Mouse (Mus musculus): ENCODE data around the gene Ppt1. TPM values are rescaled to one million over a fixed set of nuclear protein-coding genes. Genes with fewer than 3 reads are reported as not detected.
"Not testable (repeated sequence)": the region's sequence is repeated elsewhere in the genome, so short reads cannot be mapped to it uniquely, and the experiment has no call there.

Gene Ppt1
- 74.4 and 77.6 TPM in 2 replicates for polyA plus RNA-seq (2015; fragmentation: Nextera tagmentation; extraction: Ambion mirVana)

DNA sequence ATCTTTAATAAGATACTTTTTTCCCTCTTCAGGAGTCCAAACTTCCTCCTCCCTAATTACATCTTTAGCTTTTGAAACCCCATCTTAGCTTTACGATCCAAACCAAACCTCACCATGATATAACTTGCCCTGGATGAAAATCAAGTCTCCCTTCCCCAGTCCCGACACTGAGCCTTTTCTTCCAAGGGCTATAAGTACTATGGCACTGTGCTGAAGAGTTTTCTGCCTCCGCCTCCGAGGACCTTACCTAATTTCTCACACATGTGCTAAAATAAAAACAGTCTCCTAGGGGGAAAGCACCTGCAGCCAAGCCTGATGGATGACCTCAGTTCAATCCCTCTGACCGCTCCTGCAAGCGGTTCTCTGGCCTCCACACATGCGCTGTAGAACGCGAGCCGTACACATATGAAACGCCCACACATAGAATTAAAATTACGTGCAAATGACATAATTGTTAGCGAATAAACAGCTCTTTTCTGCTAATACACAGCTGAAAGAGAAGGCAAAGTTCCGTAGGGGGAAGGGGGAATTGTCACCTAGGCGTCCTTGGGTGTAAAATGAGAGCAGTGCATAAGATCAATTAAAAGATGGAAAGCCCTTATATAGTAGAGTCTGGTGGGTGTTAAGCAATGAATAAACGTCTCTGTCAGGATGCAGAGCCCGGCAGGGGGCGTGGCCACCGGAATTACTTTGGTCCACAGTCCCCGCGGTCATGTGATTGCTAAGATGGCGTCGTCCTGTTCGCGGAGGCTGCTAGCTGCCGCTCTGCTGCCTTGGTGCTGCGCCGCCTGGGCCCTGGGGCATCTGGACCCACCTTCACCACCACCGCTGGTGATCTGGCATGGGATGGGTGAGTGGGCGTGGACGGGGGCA lies at the start of gene Ppt1:
TSS of gene Ppt1 (plus strand) at position 713 of the 873 bp plus-strand sequence.
- peak within 1 kb of the TSS; percentile 82 for H3K4me3 ChIP-seq (replicated peaks; ENCODE audit: low read depth, low read length)
- no peaks in the 10 kb centered on the region for H3K27me3 ChIP-seq (ENCODE audit: insufficient read depth, low read length)
- peak within 1 kb of the TSS; percentile 89 for H3K4me2 ChIP-seq (ENCODE audit: low read length)
- peak; percentile 50 for TF ChIP-seq CTCF (IDR thresholded peaks at IDR 0.05; ENCODE audit: low read depth)
- H3K9ac ChIP-seq (ENCODE audit: low read depth, low read length), result peak within 1 kb of the TSS; percentile 81
- ATAC-seq (replicated peaks; ENCODE audit: low FRiP score, low read depth), result peak; percentile 91
- WGBS, result 3% methylated on average over 31 of the region's 31 CpGs
- H3K9me3 ChIP-seq (replicated peaks; ENCODE audit: low read length), result no peaks in the 10 kb centered on the region
- peaks cover 10% of the 10 kb centered on the region; the same call in 1 of the 2 replicates for H3K4me1 ChIP-seq (replicated peaks; ENCODE audit: insufficient read depth, low read length)
- peak within 1 kb of the TSS; percentile 65 for H3K27ac ChIP-seq
- 0 out of 2 replicates have a peak, but pooled peaks cover 2% of the 10 kb centered on the region for H3K36me3 ChIP-seq (ENCODE audit: insufficient read depth, low read length)
- DNase-seq (ENCODE audit: low spot score), result peak; percentile 95

- Histone ChIP-seq H3K27ac (no peak overlapping the region), H3K9ac (ENCODE audit: low read depth, low read length) (no peak overlapping the region), H3K4me2 (ENCODE audit: low read length) (no peak overlapping the region), H3K9me3 (replicated peaks; ENCODE audit: low read length) (no peaks in the 10 kb centered on the region), H3K36me3 (ENCODE audit: insufficient read depth, low read length) (no peaks in the 10 kb centered on the region), H3K4me1 (replicated peaks; ENCODE audit: insufficient read depth, low read length) (no peaks in the 10 kb centered on the region), H3K27me3 (ENCODE audit: insufficient read depth, low read length) (no peaks in the 10 kb centered on the region), H3K4me3 (replicated peaks; ENCODE audit: low read depth, low read length) (no peak overlapping the region)
- DNase-seq (ENCODE audit: low spot score), result no peak
- WGBS, result 67% methylated on average over 4 of the region's 4 CpGs
- ATAC-seq (replicated peaks; ENCODE audit: low FRiP score, low read depth), result no peak
- TF ChIP-seq CTCF (IDR thresholded peaks at IDR 0.05; ENCODE audit: low read depth), result no peak
Measured at GRCm38 (mm10) chr4:122789335-122790089, 46.5 kb upstream of the Ppt1 start.

- ATAC-seq (replicated peaks; ENCODE audit: low FRiP score, low read depth), result peak; percentile 71; the same call in 1 of the 2 replicates
- no peaks in the 10 kb centered on the region for H3K4me1 ChIP-seq (replicated peaks; ENCODE audit: insufficient read depth, low read length)
- DNase-seq (ENCODE audit: low spot score), result peak; percentile 81
- peak; percentile 82 for TF ChIP-seq CTCF (IDR thresholded peaks at IDR 0.05; ENCODE audit: low read depth)
- no peaks in the 10 kb centered on the region for H3K27me3 ChIP-seq (ENCODE audit: insufficient read depth, low read length)
- H3K27ac ChIP-seq, result no peak overlapping the region
- H3K4me2 ChIP-seq (ENCODE audit: low read length), result no peak overlapping the region
- 20% methylated on average over 4 of the region's 4 CpGs for WGBS
- H3K9ac ChIP-seq (ENCODE audit: low read depth, low read length), result no peak overlapping the region
- no peaks in the 10 kb centered on the region for H3K36me3 ChIP-seq (ENCODE audit: insufficient read depth, low read length)
- no peaks in the 10 kb centered on the region for H3K9me3 ChIP-seq (replicated peaks; ENCODE audit: low read length)
- no peak overlapping the region for H3K4me3 ChIP-seq (replicated peaks; ENCODE audit: low read depth, low read length)
Measured at GRCm38 (mm10) chr4:122808108-122808507, 27.9 kb upstream of the Ppt1 start.

GRCm38 (mm10) chr4:122811180-122811579 lies 24.9 kb upstream of the Ppt1 start:
- DNase-seq (ENCODE audit: low spot score) (no peak), ATAC-seq (replicated peaks; ENCODE audit: low FRiP score, low read depth) (no peak)
- no peak overlapping the region for H3K9ac ChIP-seq (ENCODE audit: low read depth, low read length)
- no peaks in the 10 kb centered on the region for H3K36me3 ChIP-seq (ENCODE audit: insufficient read depth, low read length)
- no peak overlapping the region for H3K4me2 ChIP-seq (ENCODE audit: low read length)
- TF ChIP-seq CTCF (IDR thresholded peaks at IDR 0.05; ENCODE audit: low read depth), result no peak
- H3K4me3 ChIP-seq (replicated peaks; ENCODE audit: low read depth, low read length), result no peak overlapping the region
- no peaks in the 10 kb centered on the region for H3K27me3 ChIP-seq (ENCODE audit: insufficient read depth, low read length)
- no peak overlapping the region for H3K27ac ChIP-seq
- 59% methylated on average over 1 of the region's 1 CpGs for WGBS
- no peaks in the 10 kb centered on the region for H3K4me1 ChIP-seq (replicated peaks; ENCODE audit: insufficient read depth, low read length)
- H3K9me3 ChIP-seq (replicated peaks; ENCODE audit: low read length), result no peaks in the 10 kb centered on the region

- H3K27ac ChIP-seq, result no peak overlapping the region
- no peak for DNase-seq (ENCODE audit: low spot score)
- H3K36me3 ChIP-seq (ENCODE audit: insufficient read depth, low read length), result no peaks in the 10 kb centered on the region
- no peaks in the 10 kb centered on the region for H3K4me1 ChIP-seq (replicated peaks; ENCODE audit: insufficient read depth, low read length)
- H3K9me3 ChIP-seq (replicated peaks; ENCODE audit: low read length), result no peaks in the 10 kb centered on the region
- no peak overlapping the region for H3K4me3 ChIP-seq (replicated peaks; ENCODE audit: low read depth, low read length)
- WGBS, result 68% methylated on average over 2 of the region's 2 CpGs
- H3K27me3 ChIP-seq (ENCODE audit: insufficient read depth, low read length), result no peaks in the 10 kb centered on the region
- no peak overlapping the region for H3K4me2 ChIP-seq (ENCODE audit: low read length)
- no peak for ATAC-seq (replicated peaks; ENCODE audit: low FRiP score, low read depth)
- no peak overlapping the region for H3K9ac ChIP-seq (ENCODE audit: low read depth, low read length)
- no peak for TF ChIP-seq CTCF (IDR thresholded peaks at IDR 0.05; ENCODE audit: low read depth)
Measured at GRCm38 (mm10) chr4:122811824-122812223, 24.2 kb upstream of the Ppt1 start.

- no peaks in the 10 kb centered on the region for H3K9me3 ChIP-seq (replicated peaks; ENCODE audit: low read length)
- no peak overlapping the region for H3K9ac ChIP-seq (ENCODE audit: low read depth, low read length)
- DNase-seq (ENCODE audit: low spot score), result peak; percentile 3
- H3K27me3 ChIP-seq (ENCODE audit: insufficient read depth, low read length), result no peaks in the 10 kb centered on the region
- WGBS, result 59% methylated on average over 1 of the region's 1 CpGs
- no peak overlapping the region for H3K27ac ChIP-seq
- ATAC-seq (replicated peaks; ENCODE audit: low FRiP score, low read depth), result no peak
- no peak for TF ChIP-seq CTCF (IDR thresholded peaks at IDR 0.05; ENCODE audit: low read depth)
- no peaks in the 10 kb centered on the region for H3K4me1 ChIP-seq (replicated peaks; ENCODE audit: insufficient read depth, low read length)
- no peaks in the 10 kb centered on the region for H3K36me3 ChIP-seq (ENCODE audit: insufficient read depth, low read length)
- H3K4me3 ChIP-seq (replicated peaks; ENCODE audit: low read depth, low read length), result no peak overlapping the region
- no peak overlapping the region for H3K4me2 ChIP-seq (ENCODE audit: low read length)
Measured at GRCm38 (mm10) chr4:122816202-122816601, 19.8 kb upstream of the Ppt1 start.

DNA sequence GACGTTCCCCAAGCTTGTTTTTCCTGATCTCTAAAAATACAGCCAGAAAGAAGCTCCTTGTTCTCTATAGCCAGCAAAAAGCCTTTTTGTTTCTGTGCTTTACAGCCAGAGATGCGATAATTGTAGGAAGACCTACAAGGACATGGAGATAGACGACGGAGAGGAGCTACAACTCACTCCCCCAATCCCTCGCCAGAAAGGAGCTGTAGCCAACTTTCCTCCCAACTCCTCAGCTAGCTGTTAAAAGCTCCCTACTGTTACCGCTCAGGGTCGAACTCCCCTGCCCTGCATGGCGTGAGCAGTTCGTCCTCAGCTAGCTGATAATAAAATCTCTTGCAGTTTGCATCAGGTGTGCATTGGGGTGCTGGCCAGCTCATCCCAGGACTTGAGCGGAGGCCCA lies 15.1 kb upstream of the Ppt1 start:
- not testable (repeated sequence) for H3K9me3 ChIP-seq (replicated peaks; ENCODE audit: low read length); ATAC-seq (replicated peaks; ENCODE audit: low FRiP score, low read depth); H3K4me2 ChIP-seq (ENCODE audit: low read length); H3K27ac ChIP-seq; H3K4me3 ChIP-seq (replicated peaks; ENCODE audit: low read depth, low read length); H3K9ac ChIP-seq (ENCODE audit: low read depth, low read length); DNase-seq (ENCODE audit: low spot score); H3K4me1 ChIP-seq (replicated peaks; ENCODE audit: insufficient read depth, low read length); H3K36me3 ChIP-seq (ENCODE audit: insufficient read depth, low read length); H3K27me3 ChIP-seq (ENCODE audit: insufficient read depth, low read length)
- WGBS, result 27% methylated on average over 10 of the region's 10 CpGs

Measured in kidney, postnatal 0 days (tissue).